Mouse (Mus musculus) small intestine, adult 2 months (tissue): Measurements from ENCODE around the gene Efna1.

Experiments
- CTCF ChIP-seq: fragments of 200-500 bp; IDR thresholded peaks from 2 replicates; pipeline ENCODE4 v1.5.1; 2012; ENCODE audit warnings: low read depth, mild to moderate bottlenecking, control low read depth, inconsistent platforms, low read length, moderate library complexity, mixed read lengths; ENCODE audit not compliant: insufficient replicate concordance, insufficient read length; ENCODE audit errors: extremely low read depth
- POLR2A ChIP-seq: fragments of 200-500 bp; IDR thresholded peaks from 2 replicates; pipeline ENCODE4 v1.6.1; 2012; ENCODE audit warnings: low read depth, mild to moderate bottlenecking, control low read depth, inconsistent platforms, low read length, moderate library complexity

- no peak for TF ChIP-seq CTCF
- no peak for TF ChIP-seq POLR2A
Observed at GRCm38 (mm10) chr3:89244158-89244981, 36.6 kb downstream of the Efna1 start.
